Mouse (Mus musculus): ENCODE results near the gene Ing3.

Ing3 gene

DNA sequence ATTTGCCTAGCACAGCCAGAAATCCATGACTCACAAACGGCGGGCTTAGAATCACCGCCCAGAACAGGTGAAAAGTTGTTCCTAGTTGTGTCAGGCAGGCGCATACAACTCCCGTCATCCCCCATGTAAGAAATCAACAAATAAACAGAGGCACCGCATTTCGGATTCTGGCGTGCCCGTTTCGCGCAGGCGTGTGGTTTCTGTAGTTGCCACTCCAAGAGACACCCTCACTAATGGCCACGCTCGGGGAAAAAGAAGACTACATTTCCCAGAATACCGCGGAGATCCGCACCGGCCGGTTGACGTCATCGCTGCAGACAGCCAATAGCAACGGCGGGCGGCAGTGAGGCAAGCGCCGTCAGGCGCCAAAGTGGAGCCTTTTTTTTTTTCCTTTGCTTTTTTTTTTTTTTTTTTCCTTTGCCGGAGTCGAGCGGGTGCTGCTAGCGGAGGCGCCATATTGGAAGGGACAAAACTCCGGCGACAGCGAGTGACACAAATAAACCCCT, at the start of gene Ing3:
Gene Ing3 (plus strand): TSS at position 346 of the 506 bp plus-strand sequence.
- DNase-seq, result peak; percentile 96

DNA sequence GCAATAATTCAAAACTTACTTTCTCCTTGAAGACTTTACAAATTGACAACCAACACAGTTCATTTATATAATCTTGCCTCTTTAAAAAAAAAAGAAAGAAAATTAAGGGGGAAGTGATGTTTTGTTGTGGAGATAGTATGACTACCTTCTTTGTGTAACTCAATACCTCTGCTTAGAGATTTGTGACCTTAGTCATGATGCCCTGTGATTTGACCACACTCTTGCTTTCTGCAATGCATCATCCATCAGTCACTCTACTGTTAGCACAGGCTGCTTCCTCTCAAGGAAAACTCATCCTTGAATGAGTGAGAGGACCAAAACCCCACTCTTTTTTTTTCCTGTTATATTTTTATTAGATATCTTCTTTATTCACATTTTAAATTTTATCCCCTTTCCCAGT, 39.7 kb upstream of the Ing3 start:
- no peak for DNase-seq

DNA sequence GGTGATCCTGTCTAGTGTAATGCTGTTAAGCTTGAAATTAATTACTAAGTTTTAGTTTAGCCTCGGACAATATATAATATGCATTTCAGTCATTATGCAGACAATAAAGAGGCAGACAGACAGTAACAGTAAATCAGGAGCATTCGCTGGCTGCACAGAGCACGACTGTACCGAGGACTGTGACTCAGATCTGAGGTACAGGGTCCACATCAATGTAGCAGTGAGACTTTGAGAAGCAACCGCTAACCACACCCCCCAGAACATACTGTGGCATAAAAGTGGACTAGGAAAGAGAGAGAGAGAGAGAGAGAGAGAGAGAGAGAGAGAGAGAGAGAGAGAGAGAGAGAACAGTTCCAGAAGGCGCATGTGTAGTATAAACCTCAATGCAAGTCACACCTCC, 38.6 kb upstream of the Ing3 start:
- no peak for DNase-seq

DNA sequence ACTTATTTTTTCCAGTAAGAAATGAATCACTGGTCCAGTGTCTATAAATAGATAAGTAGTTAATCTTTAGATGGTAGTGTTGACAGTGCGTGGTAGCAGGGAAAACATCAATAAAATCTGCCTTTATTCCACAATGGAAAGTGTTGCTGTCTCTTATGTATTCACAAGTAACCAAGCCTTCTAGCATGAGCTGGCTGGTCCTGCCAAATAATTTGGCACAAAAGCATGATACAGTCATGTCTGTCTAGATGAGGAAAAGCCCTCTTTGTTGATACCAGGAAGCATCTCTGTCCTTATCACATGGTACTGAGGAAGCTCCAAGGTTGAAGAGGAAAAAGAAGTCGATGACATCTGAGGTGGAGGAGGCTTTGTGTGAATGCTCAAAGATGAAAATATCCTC, 32.8 kb upstream of the Ing3 start:
- DNase-seq, result no peak

DNA sequence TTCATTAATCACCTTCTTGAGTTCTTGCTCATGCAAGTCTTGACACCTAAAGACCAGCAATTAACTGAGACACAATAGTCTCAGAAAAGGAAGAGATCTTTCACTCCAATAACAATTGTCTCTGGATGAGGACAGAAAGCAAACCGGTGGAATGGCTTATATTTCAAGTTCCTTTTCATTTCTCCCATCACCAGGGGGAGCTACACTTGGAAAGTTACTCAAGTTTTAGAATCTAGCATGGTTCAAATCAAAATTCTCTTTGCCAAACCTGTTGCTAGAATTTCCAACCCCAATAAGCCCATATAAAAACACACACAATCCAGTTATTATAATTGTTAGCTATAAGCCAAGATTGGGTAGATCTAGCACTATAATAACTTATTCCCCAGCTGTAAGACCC, 25.2 kb upstream of the Ing3 start:
- no peak for DNase-seq

DNA sequence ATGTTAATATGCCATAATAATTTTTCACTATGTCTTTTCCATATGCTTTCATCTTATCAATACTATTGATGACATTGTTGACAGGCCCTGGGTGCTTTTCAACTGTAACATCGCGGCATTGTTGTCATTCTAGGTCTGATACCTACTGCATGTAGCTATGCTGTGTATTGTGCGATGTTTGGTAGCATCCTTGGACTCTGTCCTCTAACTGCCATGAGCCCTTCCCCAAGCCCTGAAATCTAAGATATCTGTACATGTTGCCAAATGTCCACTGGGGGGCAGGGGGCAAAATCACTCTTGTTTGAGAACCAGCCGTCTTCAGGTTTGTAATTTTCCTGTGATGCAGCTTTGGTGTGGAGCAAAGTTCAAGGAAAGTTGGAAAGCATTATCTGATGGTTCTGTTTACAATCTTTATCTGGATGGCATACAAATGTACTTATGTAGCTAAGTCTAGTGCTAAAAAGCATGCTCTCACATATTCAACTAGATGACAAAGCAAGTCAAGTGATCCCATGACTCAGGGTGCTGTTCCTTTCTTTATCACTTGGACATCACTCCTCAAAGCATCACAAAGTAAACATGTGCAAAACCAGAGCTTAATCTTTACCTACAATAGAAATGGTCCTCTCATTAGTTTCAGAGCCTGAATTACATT, 11.3 kb upstream of the Ing3 start:
- DNase-seq, result no peak

DNA sequence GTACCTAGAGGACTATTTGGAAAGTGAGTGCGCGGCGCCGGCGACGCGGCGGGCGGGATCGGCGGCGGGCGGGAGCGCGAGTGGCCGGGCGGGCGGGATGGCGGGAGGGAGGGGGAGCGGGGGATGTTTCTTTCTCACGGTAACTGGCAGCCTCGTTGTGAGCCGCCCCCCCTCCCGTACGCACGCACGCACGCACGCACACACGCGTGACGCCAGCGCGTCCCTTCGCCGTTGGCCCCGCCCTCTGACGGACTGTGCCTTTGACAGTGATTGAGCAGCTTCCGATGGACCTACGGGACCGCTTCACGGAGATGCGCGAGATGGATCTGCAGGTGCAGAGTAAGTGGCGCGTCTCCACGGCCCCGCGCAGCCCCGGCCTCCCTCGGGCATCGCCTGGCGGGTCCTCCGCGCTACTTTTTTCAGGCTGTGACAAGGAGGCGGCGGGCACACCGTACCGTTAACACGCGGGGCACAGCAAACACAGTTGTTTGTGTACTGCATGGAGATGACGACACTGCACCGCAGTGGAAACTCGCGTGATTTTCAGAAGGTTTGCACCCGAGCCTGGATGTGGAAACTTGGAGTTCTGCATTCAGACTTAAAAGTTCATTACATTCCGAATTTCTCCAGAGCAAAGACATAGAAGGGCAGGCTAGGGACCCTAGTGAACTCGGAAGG, 539 bp downstream of the Ing3 start:
- DNase-seq, result peak; percentile 99

DNA sequence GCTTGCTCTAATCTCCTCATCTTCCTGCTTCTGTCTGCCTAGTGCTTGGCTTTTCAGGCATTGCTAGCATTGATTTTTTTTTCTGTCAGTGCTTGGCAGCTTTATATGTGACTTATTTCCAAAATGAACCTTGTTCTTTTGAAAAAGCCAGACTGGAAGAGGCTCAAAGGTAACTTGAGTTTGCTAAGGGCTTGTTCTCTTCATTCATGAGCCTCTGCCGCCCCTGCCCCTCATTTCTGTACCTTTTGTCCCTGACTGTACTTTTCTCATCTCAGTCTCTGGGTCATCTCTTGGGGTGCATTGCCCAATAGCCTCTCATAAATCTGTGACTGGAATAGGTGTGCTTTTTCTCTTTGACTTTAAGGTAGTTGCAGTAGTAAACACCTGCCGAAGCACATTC, 1.3 kb downstream of the Ing3 start:
- no peak for DNase-seq

DNA sequence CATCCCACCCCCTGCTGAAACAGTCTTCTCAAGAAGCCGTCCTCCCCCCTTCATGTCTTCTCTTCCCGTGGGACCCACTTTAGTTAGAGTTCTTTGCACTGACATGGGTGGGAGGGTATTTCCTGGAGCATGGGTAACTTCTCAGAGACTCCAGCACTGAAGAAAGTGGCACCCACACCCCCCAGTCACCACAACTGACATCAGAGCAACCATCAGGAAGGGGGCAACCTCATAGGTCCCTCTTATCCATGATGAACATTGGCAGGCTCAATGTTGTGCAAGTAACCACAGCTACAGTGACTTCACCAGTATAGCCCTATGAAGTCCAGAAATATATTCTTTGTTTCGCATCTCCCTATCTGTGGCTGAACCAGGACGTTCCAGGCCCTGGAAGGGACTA, 6.1 kb downstream of the Ing3 start:
- DNase-seq, result no peak

DNA sequence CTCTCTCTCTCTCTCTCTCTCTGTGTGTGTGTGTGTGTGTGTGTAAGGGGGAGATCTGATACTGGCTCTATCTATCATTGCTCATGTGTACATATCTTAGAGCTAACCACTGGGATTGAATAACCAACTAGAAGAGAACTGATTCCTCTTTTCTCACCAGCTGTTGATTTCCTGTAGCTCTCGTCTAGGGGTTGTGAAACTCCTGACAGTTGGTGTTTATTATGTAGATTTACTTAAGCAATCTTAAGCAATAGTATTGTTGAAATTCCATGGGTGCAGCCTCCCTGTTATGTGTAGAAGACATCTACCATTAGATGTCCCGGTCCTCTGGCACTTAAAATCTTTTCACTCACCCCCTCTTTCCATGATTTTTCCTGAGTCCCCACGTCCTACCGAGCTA, 9.6 kb downstream of the Ing3 start:
- DNase-seq, result no peak

DNA sequence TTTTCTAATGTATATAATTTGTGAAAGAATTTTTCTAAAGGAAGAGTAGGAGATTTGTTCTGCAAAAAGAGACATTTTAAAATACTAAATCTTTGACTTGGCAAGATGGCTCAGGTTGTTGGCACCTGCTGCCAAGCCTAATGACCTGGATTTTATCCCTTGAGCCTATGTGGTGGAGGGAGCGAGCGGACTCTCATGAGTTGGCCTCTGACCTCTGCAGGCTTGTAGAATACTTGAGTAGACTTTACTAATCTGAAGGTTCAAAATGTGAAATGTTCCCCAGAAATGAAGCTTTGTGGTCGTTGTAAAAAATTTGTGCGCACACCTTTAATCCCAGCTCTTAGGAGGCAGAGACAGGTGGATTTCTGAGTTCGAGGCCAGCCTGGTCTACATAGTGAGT, 10.5 kb downstream of the Ing3 start:
- DNase-seq, result no peak

DNA sequence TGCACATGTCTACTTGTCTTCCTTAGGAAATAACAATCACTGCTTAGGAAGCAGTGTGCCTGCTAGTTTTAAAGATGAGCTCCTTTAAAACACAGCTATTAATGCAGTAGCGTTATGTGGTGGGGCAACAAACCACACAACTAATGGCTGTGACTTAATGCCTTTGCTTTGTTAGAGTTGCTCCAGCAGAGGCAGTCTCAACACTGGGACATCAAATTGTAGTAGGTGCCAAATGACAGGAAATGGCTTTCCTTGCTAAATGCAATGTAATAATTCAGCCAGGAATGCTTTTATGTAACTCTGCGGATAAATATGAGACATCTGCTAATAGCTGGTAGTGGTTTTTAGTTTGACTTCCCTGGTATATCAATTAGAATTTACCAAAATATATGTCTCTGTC, 28.2 kb downstream of the Ing3 start:
- no peak for DNase-seq

DNA sequence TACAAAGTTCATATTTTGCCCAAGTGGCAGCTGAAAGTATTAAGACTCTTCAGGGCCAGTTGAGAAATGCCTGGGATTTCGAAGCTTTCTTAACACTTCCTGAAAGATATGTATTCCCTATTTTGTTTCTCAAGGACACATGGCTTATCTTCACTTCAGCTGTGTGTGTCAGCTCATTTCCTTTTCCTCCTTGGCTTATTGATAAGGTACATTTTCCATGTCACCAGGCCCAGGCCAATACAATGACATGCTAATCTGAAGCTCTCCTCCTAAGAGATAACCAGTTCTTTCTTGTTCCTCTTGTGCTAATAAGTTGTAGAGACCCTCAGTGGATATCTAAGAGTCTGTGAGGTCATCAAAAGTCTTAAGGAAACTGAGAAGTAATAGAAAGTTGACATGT, 31.7 kb downstream of the Ing3 start:
- no peak for DNase-seq

DNA sequence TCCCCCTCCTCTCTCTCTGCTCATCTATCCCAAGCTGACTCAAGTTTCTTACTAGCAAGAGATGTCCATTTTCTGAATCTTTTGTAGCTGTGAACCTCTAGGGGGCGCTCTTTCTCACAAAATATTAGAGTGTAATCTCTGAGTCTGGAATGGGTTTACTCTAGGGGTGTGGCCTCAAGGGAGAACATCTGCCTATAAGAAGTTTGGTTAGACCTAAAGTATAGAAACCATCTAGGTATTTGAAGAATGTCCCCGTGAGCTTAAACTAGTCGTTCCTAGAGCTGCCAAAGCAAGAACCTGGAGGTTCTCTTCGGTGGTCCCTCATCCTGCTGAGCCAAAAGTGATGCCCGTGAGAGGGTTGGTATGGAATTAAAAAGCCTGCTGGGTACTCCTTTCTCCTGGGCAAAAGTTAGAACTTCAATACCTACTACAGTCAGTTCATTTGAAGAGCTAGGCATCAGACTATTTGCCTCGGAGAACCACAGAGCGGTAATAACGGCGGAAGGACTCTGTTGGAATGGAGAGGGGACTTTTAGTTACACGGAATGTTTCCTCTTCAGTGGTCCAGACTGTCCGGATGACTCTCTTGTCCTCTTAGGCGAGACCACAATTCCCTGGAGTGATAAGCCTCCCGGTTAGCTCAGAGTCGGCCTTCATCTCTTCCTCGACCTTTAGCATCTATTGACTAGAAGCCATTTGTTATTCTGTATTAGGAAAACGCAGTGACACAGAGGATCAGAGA, 35.8 kb downstream of the Ing3 start:
- DNase-seq, result peak; percentile 32

DNA sequence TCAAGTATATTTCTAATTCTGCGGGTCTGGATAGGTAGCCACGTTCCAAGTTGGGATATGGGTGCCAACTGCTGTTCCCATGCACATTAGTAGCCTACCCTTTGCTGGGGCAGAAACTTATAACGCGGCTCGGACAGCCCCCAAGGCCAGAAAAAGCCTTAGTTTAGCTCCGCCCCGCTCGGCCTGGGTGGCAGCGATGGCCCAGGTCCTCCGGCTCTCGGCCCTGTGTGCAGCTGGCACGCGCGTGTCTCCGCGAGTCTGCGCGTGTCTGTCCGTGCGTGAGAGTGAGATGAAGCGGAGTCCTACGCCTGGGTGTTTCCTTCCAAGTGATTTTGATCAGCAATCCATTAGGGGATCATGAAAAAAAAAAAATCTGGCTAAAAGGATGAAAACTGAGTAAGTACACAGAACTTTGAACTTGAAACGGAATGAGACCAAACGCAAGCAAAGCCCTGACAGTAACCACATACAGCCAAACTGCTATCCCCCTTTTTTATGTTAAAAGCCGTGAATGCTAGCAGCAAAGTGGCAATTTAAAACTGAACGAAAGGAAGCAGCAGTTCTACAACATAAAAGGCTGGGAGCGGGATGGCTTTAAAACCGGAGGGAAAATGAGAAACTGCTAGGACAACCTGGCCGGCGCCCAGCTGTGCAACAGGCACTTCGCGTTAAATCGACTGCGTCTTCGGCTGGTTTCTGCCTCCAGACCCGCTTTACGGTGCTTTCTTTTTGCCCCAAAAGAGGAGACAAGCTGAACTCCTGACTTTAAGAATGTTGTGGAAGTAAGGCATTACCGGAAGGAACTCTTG, 36.6 kb downstream of the Ing3 start, which contains the start of gene Cped1:
Gene Cped1 (plus strand): TSS at position 185 of the 809 bp plus-strand sequence.
- peak; percentile 13 for DNase-seq

DNA sequence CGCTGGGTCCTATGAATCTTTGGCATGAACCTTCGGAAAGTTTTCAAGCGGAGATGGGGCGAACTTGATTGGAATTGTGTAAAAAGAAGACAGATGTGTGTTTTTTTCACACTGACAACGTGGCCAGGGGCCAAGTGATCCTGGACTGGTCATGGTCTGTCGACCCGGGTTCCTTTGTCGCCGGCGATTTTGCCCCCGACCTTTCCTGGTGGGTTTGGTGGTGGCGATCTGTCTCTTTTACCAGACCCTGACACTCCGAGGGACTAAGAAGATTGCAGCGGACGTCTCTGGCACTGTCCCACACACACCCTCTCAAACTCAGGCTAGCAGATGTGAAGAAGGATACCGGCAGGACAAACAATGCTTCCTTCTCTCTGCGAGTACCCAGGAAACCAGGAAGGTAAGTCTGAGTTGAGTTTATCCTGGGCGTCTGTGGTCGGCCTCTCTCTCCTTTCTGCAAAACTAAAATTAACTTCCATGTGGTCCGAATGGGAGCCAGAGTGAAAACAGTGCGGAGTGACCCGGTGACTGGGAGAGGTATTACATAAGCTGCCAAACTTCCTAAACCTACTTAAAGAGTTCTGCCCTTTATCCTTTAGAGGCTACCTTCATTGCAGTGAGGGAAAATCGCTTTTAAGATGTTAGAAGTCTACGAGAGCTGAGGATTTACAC, 37.4 kb downstream of the Ing3 start:
- no peak for DNase-seq

DNA sequence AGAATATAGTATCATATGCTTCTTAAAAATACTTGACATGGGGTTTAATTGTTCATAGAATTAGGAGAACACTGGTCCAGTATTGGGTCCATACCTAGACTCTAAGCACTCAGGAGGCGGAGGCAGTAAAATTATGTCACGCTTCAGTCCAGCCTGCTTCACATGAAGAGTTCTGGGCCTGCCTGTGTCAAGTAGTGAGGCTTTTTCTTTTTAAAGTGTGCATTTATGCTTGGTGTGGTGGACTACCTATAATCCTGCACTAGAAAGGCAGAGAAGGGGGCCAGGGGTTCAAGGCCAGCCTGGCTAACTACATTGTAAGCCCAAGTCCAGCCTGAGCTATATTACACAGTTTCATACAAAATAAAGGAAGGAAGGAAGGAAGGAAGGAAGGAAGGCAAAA, 38.2 kb downstream of the Ing3 start:
- DNase-seq, result no peak

DNA sequence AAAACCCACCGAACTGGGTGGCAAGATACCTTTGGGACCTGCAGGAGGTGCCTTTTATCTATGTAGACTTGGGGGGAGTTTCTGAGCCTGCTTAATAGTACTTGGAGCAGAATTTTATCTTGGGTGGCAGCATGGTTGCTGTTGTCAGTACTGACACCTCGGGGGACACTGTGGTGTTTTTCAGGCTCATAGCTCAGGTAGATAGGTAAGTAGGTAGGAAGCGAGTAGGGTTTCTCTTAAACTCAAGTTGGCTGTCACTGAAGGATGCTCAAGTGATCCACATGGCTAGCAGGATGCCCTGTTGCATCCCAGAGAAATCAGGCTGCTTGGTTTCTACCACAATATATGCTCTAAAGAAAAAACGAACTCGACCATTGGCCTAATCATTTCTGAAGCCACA, 38.9 kb downstream of the Ing3 start:
- DNase-seq, result no peak

DNA sequence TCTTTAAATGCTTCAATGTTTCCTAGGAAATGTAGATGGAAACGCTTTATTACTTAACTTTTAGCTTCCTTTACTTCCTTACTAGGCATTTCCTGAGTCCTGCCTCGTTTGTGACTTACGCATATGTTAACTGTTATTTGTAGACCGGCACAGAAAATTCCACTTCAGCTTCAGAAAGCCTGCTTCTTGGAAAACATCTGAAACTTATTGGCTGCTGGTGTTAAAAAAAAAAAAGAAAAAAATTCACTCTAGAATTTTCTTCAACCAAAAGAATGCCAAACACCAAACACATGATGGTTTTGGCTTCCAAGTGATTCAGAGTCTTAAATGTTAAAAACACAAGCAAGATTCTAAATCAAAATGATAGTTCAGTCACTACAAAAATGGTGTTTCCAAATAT, 39.7 kb downstream of the Ing3 start:
- DNase-seq, result no peak

DNA sequence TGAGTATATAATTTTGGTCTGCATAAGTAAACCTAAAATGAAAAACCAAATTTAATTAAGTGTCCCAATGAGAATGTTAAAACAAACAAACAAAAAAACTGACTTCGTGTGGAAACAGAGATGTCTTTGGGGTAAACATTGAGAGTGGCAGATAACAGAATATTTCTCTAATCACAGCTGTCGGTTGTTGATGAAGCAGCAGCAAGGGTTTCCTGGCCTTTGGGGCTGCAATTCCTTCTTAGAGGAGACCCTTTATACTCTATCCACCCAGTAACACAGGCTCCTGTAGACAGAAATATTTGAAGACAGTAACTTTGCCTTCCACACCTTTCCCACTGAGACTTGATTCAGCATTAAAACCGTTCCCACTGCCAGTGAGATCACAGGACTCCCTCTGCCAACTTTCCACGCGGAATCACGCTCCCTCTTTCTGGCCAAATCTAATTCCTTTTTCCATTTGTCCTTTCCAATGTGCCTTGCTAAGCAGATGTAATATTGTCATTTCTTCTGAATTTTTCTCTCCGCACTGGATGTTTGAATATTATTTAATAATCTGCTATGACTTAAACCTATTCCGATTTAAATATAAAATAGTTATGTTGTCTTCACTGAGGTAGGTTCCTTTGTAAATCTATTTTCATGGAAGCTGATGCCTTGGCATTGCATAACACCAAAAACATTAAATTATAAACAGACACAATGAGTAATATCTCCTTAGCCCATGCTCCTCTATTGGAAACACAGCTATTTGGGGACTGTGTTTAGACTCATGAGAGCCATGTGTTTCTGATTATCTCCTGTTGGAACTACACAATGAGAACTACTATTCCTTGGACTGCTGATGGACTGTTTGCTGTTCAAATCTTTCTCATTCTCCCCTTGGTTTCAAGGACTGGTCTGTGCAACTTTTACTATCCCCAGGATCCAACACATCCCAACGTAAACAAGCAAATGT, 41.1 kb downstream of the Ing3 start:
- DNase-seq, result no peak

DNA sequence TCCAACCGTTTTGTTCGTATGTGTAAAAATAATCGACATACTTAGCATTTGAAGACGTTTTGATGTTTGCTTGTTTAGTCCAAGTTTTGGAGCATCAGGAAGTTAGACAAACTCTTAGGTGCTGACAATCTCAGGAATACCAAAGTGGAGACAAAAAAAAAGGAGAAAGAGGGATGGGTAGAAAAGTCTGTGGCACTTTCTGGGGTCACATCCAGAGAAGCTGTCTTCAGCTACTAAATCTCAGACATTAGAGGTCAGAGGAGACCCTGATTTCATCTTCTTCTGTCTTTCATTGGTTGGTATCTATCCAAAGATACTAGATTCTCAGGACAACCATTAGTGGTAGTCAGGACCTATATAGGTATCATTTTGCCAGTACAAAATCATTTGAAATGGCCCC, 41.8 kb downstream of the Ing3 start:
- DNase-seq, result no peak
